Mouse (Mus musculus): ENCODE results near the gene 1700125H20Rik. TPM values are rescaled to one million over a fixed set of nuclear protein-coding genes. Genes with fewer than 3 reads are reported as not detected.

The 1700125H20Rik gene
- total RNA-seq (2021) (not detected), polyA plus RNA-seq (2012; rRNA removed) (not detected in 2 replicates)
- long read RNA-seq = 0 reads

DNA sequence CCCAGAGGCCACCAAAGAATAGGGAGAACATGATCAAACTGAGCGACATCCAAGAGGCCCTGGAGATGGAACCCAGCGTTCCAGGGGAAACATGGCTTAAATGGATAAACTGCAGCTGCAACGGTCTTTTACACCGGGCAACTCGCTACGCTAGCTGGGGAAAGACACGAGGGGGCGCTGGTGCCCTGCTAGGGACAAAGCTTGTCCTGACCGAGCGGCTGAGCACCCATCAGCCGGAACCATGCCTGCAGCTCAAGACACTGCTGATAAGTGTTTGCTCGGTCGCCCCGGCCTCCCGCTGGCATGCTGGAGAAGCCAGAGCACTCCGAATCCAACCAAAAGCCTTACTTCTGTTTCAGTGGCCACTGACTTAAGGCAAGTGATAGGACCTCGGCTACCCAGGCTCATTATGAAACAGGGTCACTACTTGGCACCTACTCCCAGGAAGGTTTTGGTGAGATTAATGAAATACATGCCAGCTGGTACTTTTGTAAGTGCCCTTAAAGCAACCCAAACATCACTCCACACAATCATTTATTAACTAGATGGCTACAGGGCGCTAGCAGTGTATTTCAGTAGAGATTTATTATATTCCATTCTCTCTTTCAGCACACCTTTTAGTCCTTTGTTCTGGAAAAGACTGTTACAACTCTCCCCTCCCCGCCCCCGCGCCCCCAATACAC is at the start of gene 1700125H20Rik:
1700125H20Rik (plus strand) TSS at position 347 of the 683 bp plus-strand sequence.
- H3K9ac ChIP-seq (ENCODE audit: low read depth, low read length) = peak within 1 kb of the TSS; percentile 11
- no peaks in the 10 kb centered on the region for H3K79me2 ChIP-seq (replicated peaks; ENCODE audit: control insufficient read depth, insufficient read depth, low read length)
- TF ChIP-seq EP300 (IDR thresholded peaks at IDR 0.05; ENCODE audit: insufficient read depth, low read depth, low read length) (peak; percentile 76), POLR2A (IDR thresholded peaks at IDR 0.05; ENCODE audit: insufficient read depth, low read depth, low read length) (no peak)
- peak within 1 kb of the TSS; percentile 5; the same call in 1 of the 2 replicates for H3K4me3 ChIP-seq
- intact Hi-C loops (cut with DNase I) = loop anchor here (1.0 to 5.0 kb wide), 2 partner anchors 91 to 162 kb away; no protein-coding TSS in a partner anchor
- no peaks in the 10 kb centered on the region for H3K36me3 ChIP-seq (ENCODE audit: control insufficient read depth, insufficient read depth, low read length)
- H3K27me3 ChIP-seq (ENCODE audit: control insufficient read depth, insufficient read depth, low read length) = no peaks in the 10 kb centered on the region
- H3K4me1 ChIP-seq (ENCODE audit: control insufficient read depth, insufficient read depth, low read length) = no peaks in the 10 kb centered on the region
- peak; percentile 84 to 89 for DNase-seq
- WGBS = 12% methylated on average over 21 of the region's 21 CpGs
- no peak within 1 kb of the TSS for H3K27ac ChIP-seq

DNA sequence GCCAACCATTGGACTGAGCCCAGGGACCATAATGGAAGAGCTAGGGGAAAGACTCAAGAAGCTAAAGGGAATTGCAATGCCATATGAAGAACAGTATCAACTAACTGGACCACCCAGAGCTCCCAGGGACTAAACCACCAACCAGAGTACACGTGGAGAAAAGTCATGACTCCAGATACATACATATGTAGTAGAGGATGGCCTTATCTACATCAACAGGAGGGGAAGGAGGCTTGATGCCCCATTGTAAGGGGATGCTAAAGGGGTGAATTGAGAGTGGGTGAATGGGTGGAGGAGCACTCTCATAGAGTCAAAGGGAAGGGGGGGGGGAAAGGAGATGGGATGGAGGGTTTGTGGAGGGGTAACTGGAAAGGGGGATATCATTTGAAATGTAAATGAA is 48.1 kb upstream of the 1700125H20Rik start:
- intact Hi-C loops (cut with DNase I) = no loop called here
- 81% methylated on average over 1 of the region's 1 CpGs for WGBS

DNA sequence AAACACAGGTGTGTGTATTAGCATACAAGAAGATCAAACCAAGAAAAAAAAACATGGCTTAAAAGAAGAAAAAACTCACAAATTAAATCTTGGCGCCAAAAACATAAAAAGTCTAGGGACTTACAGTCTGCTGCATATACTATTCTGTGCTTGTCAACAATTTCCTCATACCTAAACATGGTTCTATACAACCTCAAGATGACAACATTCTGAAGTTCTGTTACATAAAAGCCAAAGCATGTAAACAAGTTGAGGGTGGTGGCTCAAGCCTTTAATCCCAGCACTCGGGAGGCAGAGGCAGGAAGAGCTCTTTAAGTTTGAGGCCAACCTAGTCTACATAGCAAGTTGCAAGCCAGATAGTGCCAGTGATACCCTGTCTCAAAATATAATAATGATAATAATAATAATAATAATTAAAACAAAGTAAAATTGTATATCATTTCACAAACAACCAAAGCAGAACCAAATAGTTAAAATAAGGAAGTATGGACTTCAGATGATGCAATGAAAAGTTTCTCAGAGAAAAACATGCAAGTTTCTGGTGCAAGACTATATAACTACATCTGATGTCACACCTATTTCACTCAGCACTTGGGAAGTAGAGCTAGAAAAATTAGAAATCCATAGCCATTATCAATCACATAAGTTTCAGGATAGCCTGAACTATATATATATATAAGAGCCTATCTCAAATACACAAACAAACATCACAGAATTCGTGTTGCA is 46.8 kb upstream of the 1700125H20Rik start:
- Histone ChIP-seq H3K9ac (ENCODE audit: low read depth, low read length) (no peak overlapping the region), H3K4me3 (no peak overlapping the region), H3K79me2 (replicated peaks; ENCODE audit: control insufficient read depth, insufficient read depth, low read length) (peaks cover 4% of the 10 kb centered on the region), H3K27me3 (ENCODE audit: control insufficient read depth, insufficient read depth, low read length) (no peaks in the 10 kb centered on the region), H3K36me3 (ENCODE audit: control insufficient read depth, insufficient read depth, low read length) (peaks cover 3% of the 10 kb centered on the region), H3K27ac (no peak overlapping the region), H3K4me1 (ENCODE audit: control insufficient read depth, insufficient read depth, low read length) (no peaks in the 10 kb centered on the region; the same call in 1 of the 2 replicates)
- 76% methylated on average over 3 of the region's 3 CpGs for WGBS
- no peak for DNase-seq
- no peak for TF ChIP-seq EP300 (IDR thresholded peaks at IDR 0.05; ENCODE audit: insufficient read depth, low read depth, low read length)
- no peak for TF ChIP-seq POLR2A (IDR thresholded peaks at IDR 0.05; ENCODE audit: insufficient read depth, low read depth, low read length)
- no peak for TF ChIP-seq CTCF (IDR thresholded peaks at IDR 0.05)
- intact Hi-C loops (cut with DNase I) = no loop called here

More for the DNA sequence above, 48.1 kb upstream of the 1700125H20Rik start:
- peaks cover 4% of the 10 kb centered on the region for H3K79me2 ChIP-seq (replicated peaks; ENCODE audit: control insufficient read depth, insufficient read depth, low read length)
- H3K27me3 ChIP-seq (ENCODE audit: control insufficient read depth, insufficient read depth, low read length) = no peaks in the 10 kb centered on the region
- no peaks in the 10 kb centered on the region for H3K4me1 ChIP-seq (ENCODE audit: control insufficient read depth, insufficient read depth, low read length)
- no peak overlapping the region for H3K4me3 ChIP-seq
- TF ChIP-seq POLR2A (IDR thresholded peaks at IDR 0.05; ENCODE audit: insufficient read depth, low read depth, low read length) = no peak
- no peak for DNase-seq
- H3K9ac ChIP-seq (ENCODE audit: low read depth, low read length) = no peak overlapping the region
- peaks cover 3% of the 10 kb centered on the region for H3K36me3 ChIP-seq (ENCODE audit: control insufficient read depth, insufficient read depth, low read length)
- H3K27ac ChIP-seq = no peak overlapping the region

GRCm38 (mm10) chr11:85126257-85127102 is 43.7 kb upstream of the 1700125H20Rik start:
- Histone ChIP-seq H3K27me3 (ENCODE audit: control insufficient read depth, insufficient read depth, low read length) (no peaks in the 10 kb centered on the region), H3K27ac (no peak overlapping the region), H3K36me3 (ENCODE audit: control insufficient read depth, insufficient read depth, low read length) (peaks cover 3% of the 10 kb centered on the region), H3K79me2 (replicated peaks; ENCODE audit: control insufficient read depth, insufficient read depth, low read length) (peaks cover 4% of the 10 kb centered on the region), H3K4me3 (no peak overlapping the region), H3K4me1 (ENCODE audit: control insufficient read depth, insufficient read depth, low read length) (no peaks in the 10 kb centered on the region; the same call in 1 of the 2 replicates), H3K9ac (ENCODE audit: low read depth, low read length) (no peak overlapping the region)
- no peak for DNase-seq
- 62% methylated on average over 2 of the region's 2 CpGs for WGBS
- intact Hi-C loops (cut with DNase I) = no loop called here
- TF ChIP-seq POLR2A (IDR thresholded peaks at IDR 0.05; ENCODE audit: insufficient read depth, low read depth, low read length) (no peak), EP300 (IDR thresholded peaks at IDR 0.05; ENCODE audit: insufficient read depth, low read depth, low read length) (no peak), CTCF (IDR thresholded peaks at IDR 0.05) (no peak)

DNA sequence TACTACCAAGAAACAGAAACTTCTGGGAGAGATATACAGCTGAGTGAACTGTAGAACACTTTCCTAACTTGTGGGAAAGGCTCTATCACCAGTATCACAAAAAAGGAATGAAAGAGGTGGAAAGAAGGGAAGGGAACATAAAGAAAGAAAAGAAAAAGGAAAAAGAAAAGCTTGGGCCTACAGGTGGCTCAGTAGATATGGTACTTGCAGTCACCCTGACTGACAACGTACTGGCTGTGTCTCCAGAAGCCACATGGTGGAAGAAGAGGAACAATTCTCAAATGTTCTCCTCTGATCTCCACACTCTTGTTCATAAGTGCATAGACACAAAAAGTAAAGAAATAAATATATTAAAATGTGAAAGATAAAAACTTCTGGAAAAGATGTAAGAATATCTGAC is 41.3 kb upstream of the 1700125H20Rik start:
- WGBS = 84% methylated on average over 1 of the region's 1 CpGs
- Histone ChIP-seq H3K27ac (no peak overlapping the region), H3K4me3 (no peak overlapping the region), H3K36me3 (ENCODE audit: control insufficient read depth, insufficient read depth, low read length) (peaks cover 6% of the 10 kb centered on the region), H3K27me3 (ENCODE audit: control insufficient read depth, insufficient read depth, low read length) (no peaks in the 10 kb centered on the region), H3K9ac (ENCODE audit: low read depth, low read length) (no peak overlapping the region), H3K4me1 (ENCODE audit: control insufficient read depth, insufficient read depth, low read length) (no peaks in the 10 kb centered on the region; the same call in 1 of the 2 replicates), H3K79me2 (replicated peaks; ENCODE audit: control insufficient read depth, insufficient read depth, low read length) (peaks cover 2% of the 10 kb centered on the region; the same call in 1 of the 2 replicates)
- no peak for TF ChIP-seq POLR2A (IDR thresholded peaks at IDR 0.05; ENCODE audit: insufficient read depth, low read depth, low read length)
- no peak for TF ChIP-seq EP300 (IDR thresholded peaks at IDR 0.05; ENCODE audit: insufficient read depth, low read depth, low read length)
- TF ChIP-seq CTCF (IDR thresholded peaks at IDR 0.05) = no peak
- intact Hi-C loops (cut with DNase I) = no loop called here
- DNase-seq = no peak
